Mouse (Mus musculus) cerebral cortex, adult 2 months (tissue): ENCODE results near the gene Sh3bp2.

ENCODE experiments used
- WGBS: fragments of 180-500 bp; shearing (Covaris S2); methylation state at CpG from one replicate; pipeline ENCODE4 v1.1.7; 2018; 5-methylcytosine and 5-hydroxymethylcytosine counted together

Sh3bp2 gene

GRCm38 (mm10) chr5:34528724-34529123 lies 3.1 kb downstream of the Sh3bp2 start:
- WGBS, result 61% methylated on average over 5 of the region's 5 CpGs

- WGBS, result 65% methylated on average over 5 of the region's 5 CpGs
Observed at GRCm38 (mm10) chr5:34530116-34530515, 4.5 kb downstream of the Sh3bp2 start.

GRCm38 (mm10) chr5:34530687-34531086 lies 5.0 kb downstream of the Sh3bp2 start:
- 69% methylated on average over 4 of the region's 4 CpGs for WGBS

- 90% methylated on average over 5 of the region's 5 CpGs for WGBS
Observed at GRCm38 (mm10) chr5:34533066-34533465, 7.4 kb downstream of the Sh3bp2 start.

GRCm38 (mm10) chr5:34533820-34534219 lies 8.2 kb downstream of the Sh3bp2 start:
- WGBS, result 75% methylated on average over 3 of the region's 3 CpGs

GRCm38 (mm10) chr5:34534776-34535581 lies 9.3 kb downstream of the Sh3bp2 start:
- WGBS, result 72% methylated on average over 5 of the region's 5 CpGs

- WGBS, result 88% methylated on average over 7 of the region's 7 CpGs
Observed at GRCm38 (mm10) chr5:34535831-34536230, 10.2 kb downstream of the Sh3bp2 start.

- WGBS, result 69% methylated on average over 7 of the region's 7 CpGs
Observed at GRCm38 (mm10) chr5:34538079-34538478, 12.4 kb downstream of the Sh3bp2 start.

- 53% methylated on average over 5 of the region's 5 CpGs for WGBS
Observed at GRCm38 (mm10) chr5:34538527-34538926, 12.9 kb downstream of the Sh3bp2 start.

GRCm38 (mm10) chr5:34539121-34539520 lies 13.5 kb downstream of the Sh3bp2 start:
- 96% methylated on average over 2 of the region's 2 CpGs for WGBS

GRCm38 (mm10) chr5:34542166-34542565 lies 16.5 kb downstream of the Sh3bp2 start:
- 96% methylated on average over 1 of the region's 1 CpGs for WGBS

GRCm38 (mm10) chr5:34543114-34543513 lies 17.5 kb downstream of the Sh3bp2 start:
- 68% methylated on average over 4 of the region's 4 CpGs for WGBS

- WGBS, result 30% methylated on average over 8 of the region's 8 CpGs
Observed at GRCm38 (mm10) chr5:34549135-34549482, 23.5 kb downstream of the Sh3bp2 start.

GRCm38 (mm10) chr5:34549483-34550221 lies 24.0 kb downstream of the Sh3bp2 start:
- WGBS, result 7% methylated on average over 49 of the region's 49 CpGs

GRCm38 (mm10) chr5:34550251-34550650 lies 24.6 kb downstream of the Sh3bp2 start:
- WGBS, result 27% methylated on average over 6 of the region's 6 CpGs

GRCm38 (mm10) chr5:34551821-34552220 lies 26.2 kb downstream of the Sh3bp2 start:
- WGBS, result 77% methylated on average over 4 of the region's 4 CpGs

- WGBS, result 95% methylated on average over 1 of the region's 1 CpGs
Observed at GRCm38 (mm10) chr5:34563854-34564253, 38.2 kb downstream of the Sh3bp2 start.

GRCm38 (mm10) chr5:34564291-34564690 lies 38.7 kb downstream of the Sh3bp2 start:
- WGBS, result 92% methylated on average over 4 of the region's 4 CpGs

- 22% methylated on average over 7 of the region's 7 CpGs for WGBS
Observed at GRCm38 (mm10) chr5:34565545-34566283, 40.1 kb downstream of the Sh3bp2 start.

GRCm38 (mm10) chr5:34571551-34571950 lies 45.9 kb downstream of the Sh3bp2 start:
- WGBS, result 90% methylated on average over 3 of the region's 3 CpGs

GRCm38 (mm10) chr5:34572568-34572967 lies 46.9 kb downstream of the Sh3bp2 start:
- WGBS, result 45% methylated on average over 4 of the region's 4 CpGs
